Mouse (Mus musculus): ENCODE data around the gene Olfr661. TPM values are rescaled to one million over a fixed set of nuclear protein-coding genes. Genes with fewer than 3 reads are reported as not detected.

The Olfr661 gene
- polyA plus RNA-seq (2015; fragmentation: Nextera tagmentation; extraction: Ambion mirVana), result not detected in 2 replicates

GRCm38 (mm10) chr7:104686201-104686600 lies at the start of gene Olfr661:
Olfr661 (plus strand) TSS chr7:104686501.
- ATAC-seq (replicated peaks; ENCODE audit: low FRiP score), result no peak
- WGBS, result 88% methylated on average over 2 of the region's 2 CpGs

GRCm38 (mm10) chr7:104646841-104647482 lies 39.3 kb upstream of the Olfr661 start, which contains the start of gene Olfr658:
Olfr658 (minus strand) TSS chr7:104647305.
- peak within 1 kb of the TSS; percentile 24 for H3K4me3 ChIP-seq (replicated peaks)
- H3K9ac ChIP-seq, result no peak within 1 kb of the TSS
- H3K9me3 ChIP-seq (replicated peaks), result no peaks in the 10 kb centered on the region
- WGBS, result 28% methylated on average over 22 of the region's 22 CpGs
- H3K27me3 ChIP-seq, result no peaks in the 10 kb centered on the region
- no peak within 1 kb of the TSS for H3K27ac ChIP-seq
- peak; percentile 88 for ATAC-seq (replicated peaks; ENCODE audit: low FRiP score)
- no peaks in the 10 kb centered on the region for H3K4me1 ChIP-seq
- peak within 1 kb of the TSS; percentile 54 for H3K4me2 ChIP-seq
- no peaks in the 10 kb centered on the region for H3K36me3 ChIP-seq

More at GRCm38 (mm10) chr7:104686201-104686600, at the start of gene Olfr661:
- Histone ChIP-seq H3K4me2 (no peak within 1 kb of the TSS), H3K27me3 (no peaks in the 10 kb centered on the region), H3K9me3 (replicated peaks) (no peaks in the 10 kb centered on the region), H3K36me3 (no peaks in the 10 kb centered on the region), H3K9ac (no peak within 1 kb of the TSS), H3K27ac (no peak within 1 kb of the TSS), H3K4me3 (replicated peaks) (no peak within 1 kb of the TSS), H3K4me1 (no peaks in the 10 kb centered on the region)

- H3K27ac ChIP-seq, result no peak within 1 kb of the TSS
- no peaks in the 10 kb centered on the region for H3K4me1 ChIP-seq
- no peaks in the 10 kb centered on the region for H3K9me3 ChIP-seq (replicated peaks)
- H3K36me3 ChIP-seq, result no peaks in the 10 kb centered on the region
- 91% methylated on average over 3 of the region's 3 CpGs for WGBS
- ATAC-seq (replicated peaks; ENCODE audit: low FRiP score), result no peak
- H3K9ac ChIP-seq, result no peak within 1 kb of the TSS
- H3K27me3 ChIP-seq, result no peaks in the 10 kb centered on the region
- no peak within 1 kb of the TSS for H3K4me2 ChIP-seq
- H3K4me3 ChIP-seq (replicated peaks), result no peak within 1 kb of the TSS
These were observed 19.8 kb upstream of the Olfr661 start, which contains the start of gene Olfr659 for GRCm38 (mm10) chr7:104666453-104666852. Olfr659 (plus strand) TSS chr7:104666753.

Other genes starting within 250 kb of the Olfr661 start
- 1.1 and 1.3 TPM in 2 replicates for gene Trim30a, start 221.3 kb upstream of the Olfr661 start, polyA plus RNA-seq (2015; fragmentation: Nextera tagmentation; extraction: Ambion mirVana)
- 0.31 and 0.45 TPM in 2 replicates for gene Trim30d, start 178.7 kb upstream of the Olfr661 start, polyA plus RNA-seq (2015; fragmentation: Nextera tagmentation; extraction: Ambion mirVana)
- not detected in 2 replicates for gene Olfr651, start 136.4 kb upstream of the Olfr661 start, polyA plus RNA-seq (2015; fragmentation: Nextera tagmentation; extraction: Ambion mirVana)
- not detected in 2 replicates for gene Olfr652, start 125.6 kb upstream of the Olfr661 start, polyA plus RNA-seq (2015; fragmentation: Nextera tagmentation; extraction: Ambion mirVana)
- not detected in 2 replicates for gene Olfr653, start 109.2 kb upstream of the Olfr661 start, polyA plus RNA-seq (2015; fragmentation: Nextera tagmentation; extraction: Ambion mirVana)
- gene Olfr654, start 99.5 kb upstream of the Olfr661 start, polyA plus RNA-seq (2015; fragmentation: Nextera tagmentation; extraction: Ambion mirVana), result not detected in 2 replicates
- gene Olfr655, start 84.7 kb upstream of the Olfr661 start, polyA plus RNA-seq (2015; fragmentation: Nextera tagmentation; extraction: Ambion mirVana), result not detected in 2 replicates
- gene Olfr656, start 72.5 kb upstream of the Olfr661 start, polyA plus RNA-seq (2015; fragmentation: Nextera tagmentation; extraction: Ambion mirVana), result not detected in 2 replicates
- not detected in 2 replicates for gene Olfr657, start 61.7 kb upstream of the Olfr661 start, polyA plus RNA-seq (2015; fragmentation: Nextera tagmentation; extraction: Ambion mirVana)
- not detected in 2 replicates for gene Olfr658, start 39.2 kb upstream of the Olfr661 start, polyA plus RNA-seq (2015; fragmentation: Nextera tagmentation; extraction: Ambion mirVana)
- gene Olfr659, start 19.7 kb upstream of the Olfr661 start, polyA plus RNA-seq (2015; fragmentation: Nextera tagmentation; extraction: Ambion mirVana), result not detected in 2 replicates
- gene Usp17le, start 91.0 kb downstream of the Olfr661 start, polyA plus RNA-seq (2015; fragmentation: Nextera tagmentation; extraction: Ambion mirVana), result not detected in 2 replicates
- gene Usp17lb, start 156.1 kb downstream of the Olfr661 start, polyA plus RNA-seq (2015; fragmentation: Nextera tagmentation; extraction: Ambion mirVana), result not detected in 2 replicates
- not detected in 2 replicates for gene Usp17la, start 170.5 kb downstream of the Olfr661 start, polyA plus RNA-seq (2015; fragmentation: Nextera tagmentation; extraction: Ambion mirVana)
- gene Olfr665, start 191.5 kb downstream of the Olfr661 start, polyA plus RNA-seq (2015; fragmentation: Nextera tagmentation; extraction: Ambion mirVana), result not detected in 2 replicates
- not detected in 2 replicates for gene Olfr666, start 209.5 kb downstream of the Olfr661 start, polyA plus RNA-seq (2015; fragmentation: Nextera tagmentation; extraction: Ambion mirVana)
- not detected in 2 replicates for gene Olfr667, start 235.0 kb downstream of the Olfr661 start, polyA plus RNA-seq (2015; fragmentation: Nextera tagmentation; extraction: Ambion mirVana)
- gene Olfr668, start 241.6 kb downstream of the Olfr661 start, polyA plus RNA-seq (2015; fragmentation: Nextera tagmentation; extraction: Ambion mirVana), result not detected in 2 replicates
- gene Olfr669, start 247.7 kb downstream of the Olfr661 start, polyA plus RNA-seq (2015; fragmentation: Nextera tagmentation; extraction: Ambion mirVana), result not detected in 2 replicates